Mouse (Mus musculus) right cerebral cortex, adult 2 months (tissue): ENCODE results near the gene Galntl5.
"Not testable (repeated sequence)": the region's sequence is repeated elsewhere in the genome, so short reads cannot be mapped to it uniquely, and the experiment has no call there.

ENCODE experiments used
- DNase-seq, 2 experiments: peaks; one replicate each; pipeline ENCODE4 v3.0.0; 2021 to 2022; ENCODE audit warnings: low spot score in 2 of 2

Galntl5 gene

DNA sequence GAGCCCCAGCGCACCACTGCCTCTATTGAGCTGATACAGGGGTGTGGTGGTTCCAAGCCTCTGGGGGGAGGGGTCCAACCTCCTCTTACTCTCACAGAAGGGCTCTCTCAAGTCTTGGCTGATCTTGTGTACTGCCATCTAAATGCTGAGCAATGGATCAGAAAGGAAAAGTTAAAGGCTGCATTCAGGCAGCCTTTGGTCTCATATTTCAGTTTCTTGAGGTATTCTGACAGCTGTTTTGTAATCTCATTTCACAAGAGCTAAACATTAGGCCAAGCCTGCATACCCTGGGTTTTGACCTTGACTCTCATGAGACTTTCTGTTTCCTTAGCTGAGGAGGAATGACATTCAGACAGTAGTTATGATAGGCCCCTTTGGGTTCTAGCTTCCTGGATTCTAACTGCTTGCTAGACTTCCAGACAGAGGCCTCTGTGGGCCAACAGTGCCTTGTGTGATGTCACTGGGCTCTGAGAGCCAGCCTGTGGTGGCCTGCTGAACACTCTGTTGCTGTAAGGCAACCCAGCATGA, at the start of gene Galntl5:
Gene Galntl5, plus strand, starts transcription at position 457 of the 528 bp plus-strand sequence.
- DNase-seq, result no peak

DNA sequence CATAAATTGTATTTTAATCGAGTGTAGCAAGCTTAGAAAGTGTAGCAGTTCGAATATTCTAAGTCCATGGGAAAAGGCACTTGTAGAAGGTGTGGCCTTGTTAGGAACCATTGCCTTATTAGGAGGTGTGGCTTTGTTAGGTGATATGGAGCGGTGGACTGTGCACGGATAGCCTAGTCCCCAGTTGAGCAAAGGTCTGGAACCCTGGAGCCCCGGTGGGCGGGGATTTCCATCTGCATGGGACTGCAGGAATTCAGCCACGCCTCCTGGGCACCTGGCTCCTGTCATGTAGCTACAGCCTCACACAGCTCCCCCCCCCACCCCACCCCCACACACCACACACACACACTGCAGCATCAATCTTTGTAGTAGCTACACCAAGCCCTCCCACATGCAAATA, 34.6 kb upstream of the Galntl5 start:
- no peak for DNase-seq

- no peak for DNase-seq
Measured at GRCm38 (mm10) chr5:25149331-25149965, 31.8 kb upstream of the Galntl5 start.

- no peak for DNase-seq
Measured at GRCm38 (mm10) chr5:25153491-25153890, 27.8 kb upstream of the Galntl5 start.

DNA sequence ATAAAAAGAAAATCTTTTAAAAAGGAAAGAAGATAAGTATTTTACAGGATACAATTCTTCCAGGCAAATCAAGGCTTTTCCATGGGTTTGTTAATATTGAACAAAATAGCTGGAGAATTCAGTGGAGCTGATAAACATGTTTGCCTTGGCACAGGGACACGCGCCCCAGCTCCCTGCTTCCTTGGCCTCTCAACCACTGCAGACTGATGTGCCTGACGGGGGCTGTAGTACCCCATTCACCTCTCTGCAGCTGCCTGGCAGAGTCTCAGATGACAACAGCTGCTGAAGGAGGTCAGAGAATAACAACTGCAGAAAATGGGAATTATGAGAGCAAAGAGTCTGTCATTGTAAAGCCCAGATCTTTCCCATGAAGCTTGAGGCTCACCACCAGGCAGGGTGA, 27.3 kb upstream of the Galntl5 start:
- no peak for DNase-seq

- DNase-seq, result no peak
Measured at GRCm38 (mm10) chr5:25154823-25155222, 26.4 kb upstream of the Galntl5 start.

DNA sequence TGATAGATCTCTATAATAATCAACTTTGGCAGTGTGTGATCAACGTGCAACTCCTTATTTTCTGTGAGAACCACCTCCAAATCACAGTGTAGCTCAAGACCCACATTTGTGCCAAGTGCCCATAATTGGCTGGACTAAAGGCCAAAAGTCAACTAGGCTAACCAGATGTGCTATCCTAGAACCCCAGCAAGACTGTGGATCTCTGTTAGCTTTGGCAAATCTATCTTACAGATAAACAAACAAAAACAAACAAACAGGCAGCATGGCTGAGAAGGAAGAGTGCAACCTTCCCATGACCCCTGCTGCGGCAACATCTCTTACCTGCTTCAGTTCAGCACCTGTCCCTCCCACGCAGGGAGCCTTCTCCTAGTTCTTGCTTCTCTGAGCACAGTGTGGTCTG, 25.9 kb upstream of the Galntl5 start:
- no peak for DNase-seq

DNA sequence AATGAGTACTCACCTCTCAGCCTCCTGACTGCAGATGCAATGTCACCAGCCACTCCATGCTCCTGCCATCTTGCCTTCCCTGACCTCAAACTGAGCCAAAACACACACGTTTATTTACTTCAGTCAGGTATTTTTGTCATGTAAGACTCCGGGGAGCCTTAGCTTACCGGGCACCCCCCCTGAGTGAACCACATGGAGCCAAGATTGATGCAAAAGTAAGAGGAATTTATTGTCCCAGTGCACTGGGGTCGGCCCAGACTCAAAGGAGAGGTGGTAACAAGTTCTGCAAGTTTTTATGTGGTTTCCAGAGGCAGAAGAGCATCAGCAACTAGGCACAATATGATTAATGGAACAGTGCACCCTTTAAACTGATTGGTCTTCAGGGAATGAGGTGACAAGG, 24.1 kb upstream of the Galntl5 start:
- DNase-seq, result no peak

- peak; percentile 64 for DNase-seq
Measured at GRCm38 (mm10) chr5:25160515-25160914, 20.7 kb upstream of the Galntl5 start.

DNA sequence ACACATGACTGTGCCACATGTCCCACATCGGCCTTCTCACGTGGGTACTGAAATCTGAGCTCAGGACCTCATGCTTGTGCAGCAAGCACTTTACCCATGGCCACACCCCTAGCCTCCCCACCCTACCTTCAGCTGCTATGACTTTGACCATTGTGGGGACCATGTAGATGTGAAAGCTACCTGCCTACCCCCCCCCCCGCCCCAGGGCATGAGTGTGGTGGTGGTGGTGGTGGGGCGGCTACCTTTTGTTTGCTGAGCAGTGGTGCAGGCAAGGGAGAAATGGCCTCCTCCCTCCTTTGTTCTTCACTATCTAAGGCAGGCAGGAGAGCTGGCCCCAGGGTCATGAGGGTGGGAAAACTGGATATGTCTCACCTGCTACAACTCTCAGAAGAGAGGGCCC, 18.3 kb upstream of the Galntl5 start:
- DNase-seq, result no peak

- DNase-seq, result no peak
Measured at GRCm38 (mm10) chr5:25163938-25164337, 17.3 kb upstream of the Galntl5 start.

DNA sequence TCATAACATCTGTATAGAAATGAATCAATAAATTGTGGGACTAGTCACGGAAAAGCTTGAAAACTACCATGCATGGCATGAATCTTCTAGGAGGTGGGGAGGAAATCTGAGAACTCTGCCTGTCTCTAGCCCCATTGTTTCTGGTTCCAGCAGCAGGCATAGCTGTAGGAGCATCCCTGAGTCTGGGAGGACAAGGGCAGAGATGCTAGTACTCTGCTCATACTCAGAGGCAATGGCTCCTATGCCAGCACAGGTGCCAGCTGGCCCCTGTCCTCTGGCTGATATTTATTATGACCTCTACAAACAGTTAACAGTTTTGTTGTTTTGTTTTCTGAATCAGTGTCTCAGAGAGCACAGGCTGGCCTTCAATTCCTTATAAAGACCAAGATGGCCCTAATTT, 16.9 kb upstream of the Galntl5 start:
- DNase-seq, result no peak

DNA sequence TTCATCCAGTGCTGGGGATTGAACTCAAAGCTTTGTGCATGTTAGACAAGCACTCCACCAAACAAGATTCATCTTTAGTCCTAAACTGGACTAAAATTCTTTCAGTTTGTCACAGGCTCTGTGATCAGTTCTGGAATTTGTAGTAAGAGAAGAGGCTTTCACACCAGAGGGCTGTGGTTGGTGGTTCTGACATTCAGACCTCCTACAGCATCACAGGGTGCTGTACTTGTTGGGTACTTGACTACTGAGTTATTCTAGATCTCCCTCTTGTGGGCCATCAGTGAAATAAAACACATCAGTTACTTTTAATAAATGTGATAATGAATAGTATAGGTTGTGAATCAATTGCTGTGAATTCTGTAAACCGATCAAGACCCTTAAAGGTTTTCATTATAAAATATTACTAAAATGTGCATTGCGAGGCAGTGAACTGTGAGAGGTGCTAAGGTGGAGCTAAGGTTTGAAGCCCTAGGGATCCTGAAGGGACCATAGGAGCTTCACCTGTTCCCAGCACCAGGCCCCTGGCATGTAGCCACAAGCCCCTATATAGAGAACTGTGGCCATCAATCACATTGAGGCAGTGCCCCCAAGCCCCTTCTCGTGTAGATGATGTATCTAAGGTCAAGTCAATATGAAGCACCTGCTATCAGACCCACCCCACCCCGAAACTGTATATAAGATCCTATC, 16.0 kb upstream of the Galntl5 start:
- DNase-seq, result peak in 1 of 2 experiments; percentile 13

- no peak for DNase-seq
Measured at GRCm38 (mm10) chr5:25165789-25166135, 15.5 kb upstream of the Galntl5 start.

- DNase-seq, result no peak
Measured at GRCm38 (mm10) chr5:25166665-25167064, 14.6 kb upstream of the Galntl5 start.

- DNase-seq, result not testable (repeated sequence)
Measured at GRCm38 (mm10) chr5:25177937-25178336, 3.3 kb upstream of the Galntl5 start.

DNA sequence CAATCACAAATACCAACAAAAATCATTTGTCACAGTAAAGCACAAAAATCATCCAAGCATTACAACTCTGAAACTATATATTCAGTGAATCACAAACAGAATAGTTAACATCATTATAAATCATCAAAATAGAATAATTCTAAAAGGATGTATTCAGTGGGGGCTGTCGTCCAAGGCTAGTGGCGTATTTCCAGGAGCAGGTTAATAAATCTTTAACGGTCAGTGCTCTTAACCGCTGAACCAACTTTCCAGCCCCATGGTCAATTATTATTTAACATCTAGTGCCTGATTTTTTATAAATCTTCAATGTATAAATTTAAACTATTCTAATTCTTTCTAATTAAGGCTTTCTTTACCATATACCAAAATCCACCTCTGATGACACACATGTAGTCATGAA, 2.7 kb upstream of the Galntl5 start:
- not testable (repeated sequence) for DNase-seq

- DNase-seq, result no peak
Measured at GRCm38 (mm10) chr5:25179284-25179683, 2.0 kb upstream of the Galntl5 start.

- no peak for DNase-seq
Measured at GRCm38 (mm10) chr5:25179936-25180488, 1.2 kb upstream of the Galntl5 start.

DNA sequence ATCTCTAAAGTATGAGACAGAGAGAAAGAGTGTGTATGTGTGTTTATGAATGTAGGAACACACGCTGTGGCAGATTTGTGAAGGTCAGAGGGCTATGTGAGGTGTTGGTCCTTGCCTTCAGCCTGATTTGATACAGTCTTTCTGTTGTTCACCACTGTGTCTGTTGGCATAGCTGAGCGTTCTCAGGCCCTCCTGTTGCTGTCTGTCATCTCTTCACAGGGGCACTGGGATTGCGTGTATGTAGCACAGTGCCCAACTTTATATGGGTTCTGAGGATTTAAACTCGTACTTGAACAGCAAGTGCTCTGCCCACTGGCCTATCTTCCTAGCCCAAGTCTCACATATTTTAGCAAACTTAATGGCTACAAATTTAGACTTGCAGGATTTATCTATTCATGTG, 2.3 kb downstream of the Galntl5 start:
- DNase-seq, result no peak

- no peak for DNase-seq
Measured at GRCm38 (mm10) chr5:25184594-25184993, 3.3 kb downstream of the Galntl5 start.

DNA sequence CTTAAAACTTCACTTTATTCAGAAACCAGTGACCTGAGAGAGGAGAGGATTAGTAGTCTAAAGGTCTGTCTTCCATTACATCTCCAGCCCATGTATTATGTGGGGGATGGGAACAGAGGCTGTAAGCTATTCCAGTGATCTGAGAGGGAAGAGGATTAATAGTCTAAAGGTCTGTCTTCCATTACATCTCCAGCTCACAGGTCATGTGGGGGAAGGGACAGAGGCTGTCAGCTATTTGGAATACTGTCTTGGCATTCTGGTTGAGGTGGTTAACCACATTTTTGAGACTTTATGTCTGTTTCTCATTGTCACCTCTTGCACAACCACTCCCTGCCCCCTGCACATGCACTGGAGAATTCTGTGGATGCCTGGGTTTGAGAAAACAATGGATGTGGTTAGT, 6.5 kb downstream of the Galntl5 start:
- no peak for DNase-seq

GRCm38 (mm10) chr5:25188802-25189201, 7.5 kb downstream of the Galntl5 start:
- no peak for DNase-seq
